Mouse (Mus musculus): ENCODE results near the gene Cd200.
A peak's percentile ranks its signal among the peaks of the same experiment; 100 is the strongest.
"Not testable (repeated sequence)": the region's sequence is repeated elsewhere in the genome, so short reads cannot be mapped to it uniquely, and the experiment has no call there.

The Cd200 gene

GRCm38 (mm10) chr16:45408425-45409063 lies at the start of gene Cd200:
Gene Cd200, minus strand, starts transcription at chr16:45409053.
- DNase-seq, result peak; percentile 38

DNA sequence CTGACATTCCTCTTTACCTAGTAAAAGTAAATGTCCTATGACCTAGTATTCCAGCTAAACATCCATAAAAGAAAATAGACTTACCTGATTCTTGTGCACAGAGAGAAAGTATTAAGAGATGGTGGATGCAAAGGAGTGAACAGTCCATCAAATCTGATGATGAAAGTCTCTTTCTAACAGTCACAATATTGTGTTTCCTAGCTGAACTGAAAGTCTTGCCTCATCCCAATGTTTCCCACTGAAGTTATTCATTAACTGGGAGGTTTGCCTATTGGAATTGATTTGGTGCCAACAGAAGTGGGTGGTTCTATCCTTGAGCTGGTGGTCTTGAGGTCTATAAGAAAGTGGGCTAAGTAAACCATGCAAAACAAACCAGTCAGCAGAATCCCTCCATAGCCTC lies 45.9 kb upstream of the Cd200 start:
- no peak for DNase-seq

- no peak for DNase-seq
These were observed 28.4 kb upstream of the Cd200 start for GRCm38 (mm10) chr16:45437230-45437739.

DNA sequence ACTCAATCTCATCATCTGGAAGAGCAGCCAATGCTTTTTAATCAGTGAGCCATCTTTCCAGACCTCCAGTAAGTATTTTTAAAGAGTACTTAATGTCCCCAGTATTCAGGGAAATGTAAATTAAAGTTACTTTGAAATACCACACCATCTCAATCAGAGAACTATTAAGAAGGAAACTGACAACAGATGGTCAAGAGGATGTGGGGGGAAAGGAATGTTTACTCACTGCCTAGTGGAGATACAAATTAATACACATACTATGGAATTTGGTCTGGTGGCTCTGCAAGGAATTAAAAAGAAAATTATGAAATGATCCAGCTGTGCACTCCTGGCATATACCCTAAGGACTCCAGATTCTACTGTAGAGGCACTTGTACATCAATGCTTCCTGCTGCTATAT lies 26.7 kb upstream of the Cd200 start:
- DNase-seq, result no peak

DNA sequence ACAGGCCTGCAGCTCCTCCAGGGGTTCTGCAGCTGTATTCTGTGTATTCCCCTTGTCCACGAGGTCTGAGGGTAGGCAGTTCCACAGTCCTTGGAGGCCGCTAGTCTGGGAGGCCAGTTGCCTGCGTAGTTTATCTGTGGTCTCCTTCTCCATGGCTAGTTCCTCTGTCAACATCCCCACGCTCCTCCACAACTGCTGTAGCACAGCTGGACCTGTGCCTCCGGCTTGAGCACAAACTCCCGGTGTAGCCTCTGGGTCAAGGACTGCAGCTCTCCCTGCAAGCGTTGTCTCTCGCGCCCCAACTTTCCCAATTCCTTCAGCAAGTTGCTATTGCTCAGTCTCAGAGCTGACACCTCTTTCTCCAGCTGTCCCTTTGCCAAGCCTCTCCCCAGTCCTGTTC lies 18.8 kb upstream of the Cd200 start:
- DNase-seq, result no peak

GRCm38 (mm10) chr16:45413497-45413896 lies 4.6 kb upstream of the Cd200 start:
- no peak for DNase-seq

DNA sequence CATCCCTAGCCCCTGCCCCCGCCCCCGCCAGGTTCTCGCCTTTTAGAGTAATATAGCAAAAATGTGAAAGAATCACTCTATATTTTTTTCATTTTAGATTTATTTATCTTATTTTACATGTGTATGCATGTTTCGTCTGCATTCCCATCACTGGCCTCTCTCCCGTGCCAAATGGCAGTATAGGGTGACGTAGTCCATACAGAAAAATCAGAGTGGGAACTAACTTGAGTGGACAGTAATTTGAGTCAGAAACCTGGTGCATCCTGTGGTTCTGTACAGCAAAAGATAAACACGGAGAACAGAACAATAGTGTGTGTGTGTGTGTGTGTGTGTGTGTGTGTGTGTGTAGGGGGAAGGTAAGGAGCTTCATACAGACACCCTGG lies 202 bp upstream of the Cd200 start:
- DNase-seq, result not testable (repeated sequence)

- no peak for DNase-seq
These were observed 1.0 kb downstream of the Cd200 start for GRCm38 (mm10) chr16:45407645-45408400.

DNA sequence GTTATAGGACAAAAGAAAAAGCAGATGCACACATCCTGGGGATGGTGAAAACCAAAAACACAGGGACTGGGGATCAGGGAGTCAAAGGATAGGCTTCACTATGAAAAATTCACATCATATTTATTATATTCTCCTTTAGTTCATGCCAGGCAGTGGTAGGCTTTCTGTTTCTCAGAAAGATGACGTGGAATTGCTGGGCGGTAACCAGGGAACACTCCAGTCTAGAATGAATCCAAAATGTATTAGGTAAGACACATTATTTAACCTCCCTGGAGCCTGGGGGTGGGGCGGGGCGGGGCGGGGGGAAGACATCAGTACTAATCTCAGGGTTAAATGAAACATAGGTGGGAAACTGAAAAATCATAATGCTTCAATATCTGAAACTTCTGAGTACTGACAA lies 1.8 kb downstream of the Cd200 start:
- no peak for DNase-seq

GRCm38 (mm10) chr16:45402951-45403350 lies 5.9 kb downstream of the Cd200 start:
- DNase-seq, result no peak

DNA sequence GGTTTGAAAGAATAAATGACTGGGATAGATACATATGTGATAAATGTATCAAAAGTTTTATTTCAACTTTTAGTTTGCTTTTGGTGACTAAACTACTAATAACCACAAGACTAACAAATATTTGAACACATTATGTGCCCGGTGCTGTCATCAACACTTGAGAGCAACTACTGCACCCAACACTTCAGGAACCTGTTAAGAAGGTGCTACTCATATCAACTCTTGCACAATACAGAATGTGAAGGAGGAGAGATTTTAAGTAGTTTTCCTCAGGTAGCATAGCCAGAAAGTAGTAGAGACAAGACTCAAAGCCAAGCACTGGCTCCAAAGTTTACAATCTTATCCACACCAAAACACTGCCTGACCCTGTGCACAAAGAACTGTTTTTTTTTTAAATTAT lies 6.8 kb downstream of the Cd200 start:
- no peak for DNase-seq

DNA sequence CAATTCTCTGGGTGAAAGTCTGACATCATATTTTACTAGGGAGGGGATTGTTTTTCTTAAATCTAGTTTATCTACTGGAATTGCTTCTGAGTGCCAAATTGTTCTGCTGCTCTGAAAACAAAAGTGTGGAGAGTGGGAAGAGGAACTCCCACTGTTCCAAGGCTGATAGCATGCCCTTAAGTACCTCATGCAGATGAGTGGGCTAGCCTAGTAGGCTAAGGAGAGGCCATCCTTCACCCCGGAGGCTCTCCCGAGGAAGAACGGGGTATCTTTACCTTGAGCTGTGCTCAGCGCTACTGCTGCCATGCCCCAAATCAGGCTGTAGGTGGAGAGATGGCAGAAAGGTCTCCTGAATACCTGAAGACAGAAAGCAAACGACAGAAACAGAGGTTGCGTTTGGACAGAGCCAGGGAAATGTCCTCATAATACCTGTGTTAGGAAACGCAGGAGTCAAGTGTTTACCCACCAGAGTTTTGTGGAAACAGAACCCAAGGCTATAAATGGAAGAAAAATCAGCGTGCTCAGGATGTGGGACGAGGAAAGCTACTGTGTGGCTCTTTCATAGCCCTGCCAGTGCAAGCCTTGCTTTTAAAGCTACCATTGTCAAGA lies 8.8 kb downstream of the Cd200 start:
- no peak for DNase-seq

DNA sequence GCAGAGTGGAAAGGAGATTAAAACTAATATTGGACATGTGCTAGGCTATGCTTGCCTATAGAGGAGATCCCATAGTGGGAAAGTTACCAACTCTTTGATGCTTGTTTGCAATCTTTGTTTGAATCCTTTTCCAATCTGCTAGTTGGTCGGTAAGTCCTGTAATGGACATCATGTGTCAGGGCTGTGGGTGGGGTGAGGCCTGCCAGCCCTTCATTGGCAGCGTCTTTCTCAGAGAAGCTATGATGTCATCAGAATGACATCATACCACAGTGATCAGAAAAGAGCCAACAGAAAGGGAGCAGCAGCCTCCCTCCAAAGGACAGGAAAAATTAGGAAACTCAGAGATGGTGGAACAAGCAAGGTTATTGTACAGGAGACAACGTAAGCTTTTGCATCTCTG lies 9.4 kb downstream of the Cd200 start:
- DNase-seq, result no peak

DNA sequence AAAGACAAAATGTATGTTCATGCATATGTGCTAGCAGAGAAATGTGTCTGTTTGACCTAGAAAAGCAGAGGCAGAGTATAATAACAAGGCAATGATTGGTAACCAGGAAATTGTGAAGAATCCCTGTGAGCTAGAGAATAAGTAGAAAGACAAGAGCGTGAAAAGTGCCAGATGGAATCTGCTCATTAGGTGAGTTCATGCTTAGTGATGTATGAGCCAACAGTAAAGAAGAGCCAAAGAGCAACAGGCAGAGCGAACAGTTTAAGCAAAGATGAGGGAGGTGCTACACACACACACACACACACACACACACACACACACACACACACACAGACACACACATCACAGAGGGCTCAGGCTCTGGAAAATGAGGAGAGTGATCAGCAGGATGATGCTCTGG lies 11.4 kb downstream of the Cd200 start:
- no peak for DNase-seq

DNA sequence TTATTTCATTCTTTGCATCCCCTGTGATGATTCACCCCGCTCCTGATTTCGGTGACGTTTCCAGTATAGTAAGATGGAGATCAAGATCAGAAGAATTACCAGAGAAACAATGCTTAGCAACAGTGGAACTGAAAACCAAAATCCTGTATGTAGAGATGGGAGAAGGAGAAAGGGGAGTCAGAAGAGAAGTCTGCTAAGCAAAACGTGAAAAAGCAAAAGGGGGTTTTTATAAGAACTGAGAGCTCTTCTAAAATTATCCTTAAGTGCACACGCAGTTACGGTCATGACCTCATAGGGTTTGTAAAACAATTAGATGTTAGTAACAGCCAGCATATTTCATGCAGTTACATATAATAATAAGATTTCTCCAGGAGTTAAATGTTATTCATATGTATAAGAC lies 16.6 kb downstream of the Cd200 start:
- no peak for DNase-seq

- no peak for DNase-seq
These were observed 17.2 kb downstream of the Cd200 start for GRCm38 (mm10) chr16:45391680-45392079.

DNA sequence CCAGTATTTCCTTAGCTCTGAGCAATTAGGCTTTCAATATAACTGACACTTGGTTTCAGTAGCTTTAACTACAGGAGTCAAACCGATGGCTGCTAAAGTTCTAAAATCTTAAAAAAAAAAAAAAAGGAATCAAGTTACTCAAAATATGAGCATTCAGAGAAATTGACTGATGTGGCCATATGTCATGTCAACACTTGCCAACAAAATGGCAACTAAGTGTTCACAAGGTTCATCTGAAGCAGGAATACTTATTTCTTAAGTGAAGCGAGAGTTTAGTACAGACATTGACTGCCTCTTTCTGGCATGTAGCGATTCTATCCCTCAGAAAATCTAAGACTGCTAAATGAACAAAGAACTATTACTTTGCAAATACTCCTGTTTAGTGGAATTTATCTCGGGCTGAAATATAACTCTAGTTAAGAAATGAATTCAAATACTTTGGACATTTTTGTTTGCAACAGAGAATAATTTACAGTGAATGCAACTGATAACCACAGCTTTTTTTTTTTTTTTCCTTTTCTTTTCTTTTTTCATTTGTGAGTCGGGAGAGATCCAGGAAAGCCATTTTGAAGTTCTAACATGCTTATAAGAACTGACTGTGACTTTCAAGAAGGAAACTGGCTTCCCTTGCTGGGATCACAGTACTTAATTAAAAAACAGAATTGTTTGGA lies 18.4 kb downstream of the Cd200 start:
- no peak for DNase-seq

GRCm38 (mm10) chr16:45389833-45390232 lies 19.0 kb downstream of the Cd200 start:
- DNase-seq, result no peak

DNA sequence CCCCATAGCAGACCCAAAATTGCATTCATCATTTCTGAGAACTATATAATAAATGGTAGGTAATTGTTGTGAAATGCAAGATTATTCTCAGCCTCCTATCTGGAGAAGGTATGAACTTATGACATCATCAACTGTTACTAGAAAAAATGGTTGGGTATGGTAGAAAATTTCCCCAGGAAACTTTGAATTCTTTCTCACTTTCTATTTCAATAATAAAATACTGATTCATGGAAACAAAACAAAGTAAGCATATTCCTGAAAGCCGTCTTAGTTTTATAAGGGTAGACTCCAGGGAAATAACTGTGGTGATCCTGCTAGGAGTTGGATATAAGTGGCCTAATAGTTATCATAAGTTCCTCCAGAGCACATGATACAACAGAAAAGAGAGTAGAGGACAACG lies 19.8 kb downstream of the Cd200 start:
- no peak for DNase-seq

GRCm38 (mm10) chr16:45381811-45382210 lies 27.0 kb downstream of the Cd200 start:
- no peak for DNase-seq

- DNase-seq, result no peak
These were observed 29.9 kb downstream of the Cd200 start for GRCm38 (mm10) chr16:45378959-45379358.

DNA sequence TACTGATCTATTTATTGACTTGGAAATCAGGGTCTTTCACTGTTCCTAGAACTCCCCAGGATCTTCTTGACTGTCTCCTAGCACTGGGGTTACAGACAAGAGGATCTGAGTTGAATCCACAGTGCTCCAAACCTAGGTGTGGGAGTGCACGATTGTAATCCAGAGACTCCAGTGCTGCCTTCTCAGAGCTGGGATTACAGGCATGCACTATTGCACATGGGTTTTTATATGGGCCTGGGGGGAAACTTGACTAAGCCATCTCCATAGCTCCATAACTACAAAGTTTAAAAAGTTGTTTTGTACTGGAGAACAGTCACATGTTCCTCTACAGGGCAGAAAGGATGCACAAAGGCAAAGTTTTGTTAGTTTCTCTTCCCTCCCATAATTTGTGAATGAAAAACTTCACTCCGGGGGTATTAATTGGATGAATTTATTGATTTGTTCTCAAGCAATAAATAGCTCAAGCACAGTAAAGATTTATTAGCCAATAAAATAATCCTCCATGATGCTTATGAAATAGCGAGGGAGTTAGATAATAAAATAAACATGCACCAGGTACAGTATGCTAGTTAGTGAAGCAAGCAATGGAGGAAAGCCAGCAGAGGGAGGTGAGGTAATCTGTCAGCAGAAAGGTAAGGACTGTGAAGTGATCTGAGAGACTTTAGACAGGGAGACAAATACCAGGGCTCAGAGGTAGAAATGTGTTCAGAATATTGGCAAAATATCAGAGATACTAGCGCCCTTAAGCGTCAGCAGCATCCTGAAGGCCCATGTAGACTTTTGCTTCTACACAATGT lies 30.5 kb downstream of the Cd200 start:
- no peak for DNase-seq

DNA sequence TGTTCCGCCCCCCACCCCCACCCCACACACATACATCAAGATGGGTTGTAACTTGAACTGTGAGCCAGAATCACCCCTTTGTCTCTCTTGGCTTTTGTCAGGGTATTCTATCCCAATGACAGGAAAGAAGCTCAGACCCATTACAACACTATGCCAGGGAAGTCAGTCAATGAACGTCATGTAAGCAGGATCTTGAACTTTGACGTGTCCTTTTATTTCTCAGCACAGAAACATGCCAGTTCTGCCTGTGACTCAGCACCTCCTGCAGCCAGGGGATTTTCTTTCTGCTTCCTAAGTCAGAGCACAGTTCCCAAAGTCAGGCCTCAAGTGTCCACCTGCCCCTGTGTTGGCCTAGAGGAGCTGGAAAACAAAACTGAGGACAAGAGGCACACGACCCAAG lies 31.5 kb downstream of the Cd200 start:
- no peak for DNase-seq
